Mouse (Mus musculus) spleen, adult 18-20 months (tissue): ENCODE measurements around the gene Mfge8.

ENCODE experiments used
- DNase-seq, 2 experiments: peaks; one replicate each; pipeline ENCODE4 v3.0.0; 2022; ENCODE audit warnings: mixed read lengths in 2 of 2

Gene Mfge8

GRCm38 (mm10) chr7:79148711-79149266 lies at the start of gene Mfge8:
Gene Mfge8 (minus strand): TSS chr7:79149060.
- DNase-seq: peak; percentile 76 to 87

- DNase-seq: no peak
These were observed 45.9 kb upstream of the Mfge8 start for GRCm38 (mm10) chr7:79194560-79195413.

- no peak for DNase-seq
These were observed 45.1 kb upstream of the Mfge8 start for GRCm38 (mm10) chr7:79193936-79194335.

GRCm38 (mm10) chr7:79191501-79191900 lies 42.6 kb upstream of the Mfge8 start:
- no peak for DNase-seq

- no peak for DNase-seq
These were observed 41.7 kb upstream of the Mfge8 start for GRCm38 (mm10) chr7:79190592-79190991.

GRCm38 (mm10) chr7:79189211-79189610 lies 40.4 kb upstream of the Mfge8 start:
- no peak for DNase-seq

DNA sequence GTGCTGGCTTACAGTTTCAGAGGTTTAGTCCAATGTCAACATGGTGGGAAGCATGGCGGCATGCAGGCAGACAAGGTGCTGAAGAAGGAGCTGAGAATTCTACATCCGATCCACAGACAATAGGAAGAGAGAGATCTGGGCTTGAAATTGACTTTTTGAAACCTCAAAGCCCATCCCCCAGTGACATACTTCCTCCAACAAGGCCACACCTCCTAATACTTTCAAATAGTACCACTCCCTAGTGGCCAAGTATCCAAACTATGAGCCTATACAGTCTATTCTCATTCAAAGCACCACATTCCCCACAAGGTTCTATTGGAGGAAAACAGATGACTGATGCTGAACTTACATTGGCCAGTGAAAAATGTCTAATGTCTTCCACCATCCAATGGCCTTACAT lies 38.7 kb upstream of the Mfge8 start:
- DNase-seq: no peak

DNA sequence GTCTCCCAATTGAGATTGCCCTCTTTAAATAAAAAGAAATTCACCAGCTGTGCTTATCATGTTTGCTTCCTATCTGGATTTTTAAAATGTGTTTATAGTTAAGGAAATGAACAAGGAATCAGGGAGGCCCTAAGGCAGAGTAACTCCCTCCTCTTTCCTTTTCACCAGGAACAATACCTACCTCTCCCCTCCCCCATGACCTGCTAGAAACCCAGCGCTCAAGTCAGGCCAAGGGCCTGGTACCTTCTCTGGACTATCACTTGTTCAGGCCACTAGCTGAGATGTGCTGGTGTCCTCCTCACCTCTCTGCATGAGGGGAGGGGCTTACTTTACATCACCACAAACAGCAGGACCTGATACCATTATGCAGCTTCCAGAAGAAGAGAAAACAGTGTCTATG lies 34.6 kb upstream of the Mfge8 start:
- DNase-seq: no peak

GRCm38 (mm10) chr7:79173800-79174199 lies 24.9 kb upstream of the Mfge8 start:
- no peak for DNase-seq

DNA sequence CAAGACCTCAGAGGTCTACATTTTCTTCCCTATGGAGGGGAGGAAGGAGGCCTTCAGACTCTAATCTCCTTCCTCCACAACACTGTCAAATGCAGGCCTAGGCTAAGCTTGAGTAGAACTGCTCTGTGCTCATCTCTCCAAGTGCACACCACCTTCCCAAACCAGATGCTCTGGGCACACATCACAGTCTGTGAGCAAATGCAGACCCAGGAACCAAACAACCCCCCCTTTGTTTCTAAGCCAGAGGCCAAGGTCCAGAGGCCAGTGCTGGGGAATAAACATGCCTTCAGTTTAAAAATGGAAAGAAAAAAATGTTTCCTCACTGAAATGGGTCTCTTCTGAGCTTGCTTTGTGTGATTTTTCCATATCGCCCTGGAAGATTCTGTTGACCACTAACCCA lies 22.9 kb upstream of the Mfge8 start:
- DNase-seq: no peak

- no peak for DNase-seq
These were observed 18.2 kb upstream of the Mfge8 start for GRCm38 (mm10) chr7:79167006-79167562.

- no peak for DNase-seq
These were observed 10.5 kb upstream of the Mfge8 start for GRCm38 (mm10) chr7:79159406-79159805.

DNA sequence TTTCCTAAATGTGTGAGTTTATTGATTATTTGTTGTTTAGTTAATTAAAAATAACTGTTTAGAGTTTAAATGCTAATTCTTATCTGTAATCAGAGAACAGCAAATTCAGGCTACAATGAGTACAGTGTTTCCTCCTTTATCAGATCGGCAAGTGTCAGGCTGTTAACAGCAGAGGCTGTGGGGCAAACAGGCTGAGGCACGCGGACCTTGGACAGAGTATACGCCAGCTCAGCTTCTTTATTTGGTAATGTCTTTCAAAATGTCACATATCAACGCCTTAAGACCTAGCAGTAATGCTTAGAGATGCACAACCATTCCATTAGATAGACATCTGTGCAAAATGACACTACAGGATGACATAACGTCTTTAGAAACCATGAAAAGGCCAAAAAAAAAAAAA lies 662 bp upstream of the Mfge8 start:
- DNase-seq: no peak

- no peak for DNase-seq
These were observed 768 bp downstream of the Mfge8 start for GRCm38 (mm10) chr7:79147931-79148653.

DNA sequence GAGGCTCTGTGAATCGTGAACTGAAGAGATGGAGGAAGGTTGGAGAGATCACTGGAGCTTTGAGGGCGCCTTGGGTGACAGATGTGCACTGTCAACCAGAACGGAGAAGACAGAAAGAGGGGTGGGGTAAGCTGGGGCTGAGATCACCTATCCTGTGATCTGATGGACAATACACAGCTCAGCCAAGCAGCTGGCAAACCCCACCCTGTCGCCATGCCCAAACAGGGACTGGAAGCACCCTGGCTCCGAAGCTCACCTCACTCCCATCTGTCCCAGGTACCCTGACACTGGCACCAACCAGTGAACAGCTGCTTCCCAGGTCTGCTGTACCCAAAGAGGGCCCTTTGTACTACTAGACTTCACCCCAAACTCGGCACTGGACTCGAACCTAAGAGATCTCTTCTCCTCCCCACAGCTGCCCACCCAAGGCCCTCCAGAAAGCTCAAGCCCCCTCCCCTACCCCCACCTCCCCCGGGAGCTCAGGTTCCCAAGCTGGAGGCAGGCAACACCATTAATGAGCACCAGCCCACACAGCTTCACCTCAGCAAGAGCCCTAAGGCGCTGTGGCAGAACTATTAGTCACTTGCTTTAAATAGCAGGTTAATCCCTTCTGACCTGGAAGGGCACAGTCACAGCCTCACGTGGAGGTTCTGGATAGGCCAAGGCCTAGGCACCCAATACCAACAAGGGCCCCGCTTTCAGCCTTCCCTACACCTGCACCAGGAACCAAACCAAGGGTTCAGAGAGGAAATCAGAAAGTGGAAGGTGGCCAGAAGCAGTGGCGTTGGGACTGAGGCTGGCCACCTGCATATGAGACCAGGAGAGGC lies 1.6 kb downstream of the Mfge8 start:
- DNase-seq: no peak

GRCm38 (mm10) chr7:79140897-79141296 lies 8.0 kb downstream of the Mfge8 start:
- peak; percentile 37 to 71 for DNase-seq

DNA sequence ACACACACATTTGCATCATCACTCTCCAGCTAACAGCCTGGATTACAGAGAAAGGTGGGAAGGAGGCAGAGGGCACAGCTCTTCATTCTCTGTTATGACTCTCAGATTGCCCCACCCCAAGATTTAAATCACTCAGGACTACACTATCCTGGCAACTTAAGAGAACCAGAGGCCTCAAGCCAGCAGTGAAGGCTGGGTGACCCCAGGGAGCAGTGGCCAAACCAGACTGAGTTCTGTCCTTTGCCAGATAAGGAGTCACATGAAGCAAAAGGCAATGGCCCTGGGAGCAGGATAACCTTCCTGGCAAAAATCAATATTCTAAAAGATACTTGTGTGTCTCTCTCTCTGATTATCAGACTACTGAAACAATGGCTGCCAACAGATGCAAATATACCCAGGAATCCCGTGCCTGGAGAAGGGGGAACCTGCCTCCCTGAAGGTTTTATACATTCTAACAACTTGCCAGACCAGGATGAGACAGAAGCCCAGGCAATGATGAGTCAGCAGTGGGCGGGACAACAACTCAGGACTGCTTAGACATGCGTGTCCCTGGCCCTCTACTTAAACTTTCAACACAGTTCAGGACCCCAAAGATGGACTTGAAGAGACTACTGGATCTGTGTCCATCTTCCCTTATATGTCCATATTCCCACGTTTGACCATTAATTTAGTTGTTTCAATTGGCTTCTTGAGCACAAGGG lies 8.8 kb downstream of the Mfge8 start:
- no peak for DNase-seq

DNA sequence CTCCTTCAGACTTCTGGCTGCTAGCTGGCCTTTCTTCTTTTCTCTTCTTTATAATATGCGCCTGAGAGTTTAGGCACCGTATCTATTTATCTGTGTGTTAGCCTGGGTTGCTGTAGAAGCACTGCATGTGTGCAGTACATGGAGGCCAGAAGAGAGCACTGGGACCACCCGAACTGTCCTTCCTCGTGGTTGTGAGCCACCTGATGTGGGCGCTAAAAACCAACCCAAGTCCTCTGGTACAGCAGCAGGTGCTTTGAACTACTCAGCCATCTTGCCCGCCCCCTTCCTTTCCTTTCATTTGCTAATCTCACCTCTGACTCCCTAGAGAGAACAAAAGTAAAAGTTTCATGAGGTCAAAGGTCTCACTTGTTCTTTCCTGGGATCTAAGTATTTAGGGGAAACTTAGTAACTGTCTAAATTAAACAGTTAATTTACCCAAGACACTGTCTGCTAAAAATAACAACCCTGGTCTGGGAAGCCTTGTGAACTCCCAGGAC lies 9.5 kb downstream of the Mfge8 start:
- no peak for DNase-seq

DNA sequence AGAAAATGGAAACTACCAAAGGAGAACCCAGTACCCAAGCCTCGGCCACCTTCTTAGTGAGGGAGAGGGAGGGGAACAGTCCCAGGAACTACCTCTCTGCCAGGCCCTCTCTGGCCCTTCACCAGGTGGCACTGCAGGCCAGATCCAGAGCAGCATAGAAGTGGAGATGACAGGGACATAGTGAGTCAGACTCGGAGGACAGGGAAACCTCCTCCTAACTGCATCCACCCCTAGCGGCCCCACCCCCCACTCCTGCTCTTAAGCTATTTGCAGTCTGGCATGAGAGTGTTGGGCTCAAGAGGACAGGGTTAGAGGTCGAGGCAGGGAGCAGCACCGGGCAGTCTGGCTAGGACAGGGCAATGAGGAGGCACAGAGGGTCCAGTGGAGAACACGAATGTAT lies 15.5 kb downstream of the Mfge8 start:
- no peak for DNase-seq

GRCm38 (mm10) chr7:79130843-79131444 lies 17.9 kb downstream of the Mfge8 start, which contains the start of gene Hapln3:
Gene Hapln3 (minus strand): TSS chr7:79131018.
- DNase-seq: no peak

DNA sequence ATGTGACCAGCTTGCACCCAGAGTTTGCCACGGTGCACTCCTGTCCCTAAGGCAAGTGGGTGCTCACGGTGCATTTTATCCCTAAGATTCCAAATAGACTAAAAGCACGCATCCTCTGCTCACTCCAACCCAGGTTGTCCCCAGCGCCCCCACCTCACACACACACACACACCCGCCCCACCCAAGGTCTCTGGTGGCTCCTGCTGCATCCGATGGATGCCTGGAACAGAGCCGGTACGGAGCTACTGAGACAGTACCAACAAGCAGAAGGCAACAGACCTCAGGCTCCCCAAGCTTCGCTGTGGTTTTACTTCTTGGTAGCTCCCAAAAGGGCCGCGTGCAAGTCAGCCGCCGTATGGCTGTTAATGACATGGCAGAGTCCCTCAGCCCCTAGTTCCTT lies 18.5 kb downstream of the Mfge8 start:
- DNase-seq: no peak
